Mouse (Mus musculus): ENCODE measurements around the gene Ms4a8a. TPM values are rescaled to one million over a fixed set of nuclear protein-coding genes. Genes with fewer than 3 reads are reported as not detected.

Gene Ms4a8a
- polyA plus RNA-seq, 1 experiment from 2014 or later: 7.7 TPM

GRCm38 (mm10) chr19:11053277-11053676, 27.6 kb downstream of the Ms4a8a start:
- H3K27me3 ChIP-seq (replicated peaks): no peaks in the 10 kb centered on the region
- H3K9ac ChIP-seq: no peak overlapping the region
- ATAC-seq (ENCODE audit: insufficient read depth, low FRiP score, low read depth): no peak
- no peak overlapping the region for H3K27ac ChIP-seq
- H3K9me3 ChIP-seq: no peaks in the 10 kb centered on the region
- no peaks in the 10 kb centered on the region for H3K36me3 ChIP-seq
- WGBS: 62% methylated on average over 3 of the region's 3 CpGs
- no peak overlapping the region for H3K4me2 ChIP-seq
- H3K4me1 ChIP-seq: no peaks in the 10 kb centered on the region
- no peak overlapping the region for H3K4me3 ChIP-seq (replicated peaks)

- Histone ChIP-seq H3K27ac (no peak overlapping the region), H3K4me2 (no peak overlapping the region), H3K27me3 (replicated peaks) (no peaks in the 10 kb centered on the region), H3K9me3 (no peaks in the 10 kb centered on the region), H3K36me3 (no peaks in the 10 kb centered on the region), H3K4me1 (no peaks in the 10 kb centered on the region), H3K9ac (no peak overlapping the region), H3K4me3 (replicated peaks) (no peak overlapping the region)
- no peak for ATAC-seq (ENCODE audit: insufficient read depth, low FRiP score, low read depth)
- WGBS: 49% methylated on average over 5 of the region's 5 CpGs
These were observed 28.0 kb downstream of the Ms4a8a start for GRCm38 (mm10) chr19:11052877-11053276.

GRCm38 (mm10) chr19:11050286-11050685, 30.6 kb downstream of the Ms4a8a start:
- Histone ChIP-seq H3K9me3 (no peaks in the 10 kb centered on the region), H3K36me3 (no peaks in the 10 kb centered on the region), H3K4me3 (replicated peaks) (no peak overlapping the region), H3K27me3 (replicated peaks) (no peaks in the 10 kb centered on the region), H3K9ac (no peak overlapping the region), H3K4me2 (no peak overlapping the region), H3K27ac (no peak overlapping the region), H3K4me1 (no peaks in the 10 kb centered on the region)
- ATAC-seq (ENCODE audit: insufficient read depth, low FRiP score, low read depth): no peak
- WGBS: 62% methylated on average over 2 of the region's 2 CpGs

DNA sequence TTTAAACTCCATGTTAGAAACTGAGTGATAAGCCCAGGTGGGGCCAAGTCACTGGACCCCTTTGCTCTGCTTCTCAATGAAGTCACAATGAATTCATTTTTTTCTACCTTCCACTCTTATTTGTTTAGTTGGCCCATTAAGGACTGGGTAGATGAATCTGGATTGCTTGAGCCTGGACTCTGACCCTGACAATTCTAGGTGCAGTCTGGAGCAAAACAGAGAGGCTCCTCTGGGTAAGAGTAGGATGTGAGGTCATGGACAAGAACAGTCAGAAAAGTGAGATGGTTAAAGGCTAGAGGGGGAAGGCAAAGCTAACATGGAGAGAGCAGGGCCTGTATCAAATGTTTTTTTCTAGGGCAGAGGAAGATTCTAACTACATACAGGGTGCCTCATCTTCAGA, 31.5 kb downstream of the Ms4a8a start:
- Histone ChIP-seq H3K4me2 (no peak overlapping the region), H3K4me3 (replicated peaks) (no peak overlapping the region), H3K36me3 (no peaks in the 10 kb centered on the region), H3K4me1 (no peaks in the 10 kb centered on the region), H3K9me3 (no peaks in the 10 kb centered on the region), H3K9ac (no peak overlapping the region), H3K27me3 (replicated peaks) (no peaks in the 10 kb centered on the region), H3K27ac (no peak overlapping the region)
- ATAC-seq (ENCODE audit: insufficient read depth, low FRiP score, low read depth): no peak

DNA sequence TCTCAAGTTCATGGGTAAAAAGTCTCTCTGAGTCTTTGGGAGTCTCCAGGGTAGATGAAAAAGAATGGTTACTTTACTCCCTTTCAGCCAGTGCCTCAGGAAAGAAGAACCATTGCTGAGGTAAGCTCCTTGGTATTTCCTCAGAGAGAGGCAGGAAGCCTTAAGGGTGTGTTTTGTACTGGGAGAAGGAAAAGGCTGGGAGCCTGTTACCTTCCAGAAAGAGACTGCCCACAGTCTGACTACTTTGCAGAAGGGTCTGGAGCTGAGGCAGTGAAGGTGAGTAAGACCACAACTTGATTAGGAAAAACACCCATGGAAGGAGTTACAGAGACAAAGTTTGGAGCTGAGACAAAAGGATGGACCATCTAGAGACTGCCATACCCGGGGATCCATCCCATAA, 32.4 kb downstream of the Ms4a8a start:
- H3K9me3 ChIP-seq: no peaks in the 10 kb centered on the region
- H3K9ac ChIP-seq: no peak overlapping the region
- ATAC-seq (ENCODE audit: insufficient read depth, low FRiP score, low read depth): no peak
- H3K36me3 ChIP-seq: no peaks in the 10 kb centered on the region
- H3K4me2 ChIP-seq: no peak overlapping the region
- H3K27ac ChIP-seq: no peak overlapping the region
- WGBS: 71% methylated on average over 1 of the region's 1 CpGs
- no peak overlapping the region for H3K4me3 ChIP-seq (replicated peaks)
- no peaks in the 10 kb centered on the region for H3K27me3 ChIP-seq (replicated peaks)
- H3K4me1 ChIP-seq: no peaks in the 10 kb centered on the region

- Histone ChIP-seq H3K4me3 (replicated peaks) (no peak overlapping the region), H3K27ac (no peak overlapping the region), H3K4me1 (no peaks in the 10 kb centered on the region), H3K9ac (no peak overlapping the region), H3K27me3 (replicated peaks) (no peaks in the 10 kb centered on the region), H3K36me3 (no peaks in the 10 kb centered on the region), H3K9me3 (no peaks in the 10 kb centered on the region), H3K4me2 (no peak overlapping the region)
- no peak for ATAC-seq (ENCODE audit: insufficient read depth, low FRiP score, low read depth)
- 65% methylated on average over 6 of the region's 6 CpGs for WGBS
These were observed 32.9 kb downstream of the Ms4a8a start for GRCm38 (mm10) chr19:11048009-11048408.

GRCm38 (mm10) chr19:11044996-11045711, 35.7 kb downstream of the Ms4a8a start:
- no peak overlapping the region for H3K9ac ChIP-seq

GRCm38 (mm10) chr19:11044671-11044995, 36.3 kb downstream of the Ms4a8a start:
- H3K4me3 ChIP-seq (replicated peaks): peak overlapping the region; percentile 36
- no peaks in the 10 kb centered on the region for H3K27me3 ChIP-seq (replicated peaks)
- no peak overlapping the region for H3K27ac ChIP-seq
- peak overlapping the region; percentile 58 for H3K4me2 ChIP-seq
- WGBS: 17% methylated on average over 5 of the region's 5 CpGs
- H3K4me1 ChIP-seq: no peaks in the 10 kb centered on the region
- no peaks in the 10 kb centered on the region for H3K9me3 ChIP-seq
- ATAC-seq (ENCODE audit: insufficient read depth, low FRiP score, low read depth): peak; percentile 72
- H3K36me3 ChIP-seq: no peaks in the 10 kb centered on the region
- H3K9ac ChIP-seq: no peak overlapping the region

More at GRCm38 (mm10) chr19:11044996-11045711, 35.7 kb downstream of the Ms4a8a start:
- Histone ChIP-seq H3K4me2 (peak overlapping the region; percentile 58), H3K4me3 (replicated peaks) (peak overlapping the region; percentile 36), H3K27me3 (replicated peaks) (no peaks in the 10 kb centered on the region), H3K9me3 (no peaks in the 10 kb centered on the region), H3K36me3 (no peaks in the 10 kb centered on the region), H3K4me1 (no peaks in the 10 kb centered on the region), H3K27ac (no peak overlapping the region)
- 8% methylated on average over 32 of the region's 40 CpGs for WGBS
- peak; percentile 98 for ATAC-seq (ENCODE audit: insufficient read depth, low FRiP score, low read depth)

DNA sequence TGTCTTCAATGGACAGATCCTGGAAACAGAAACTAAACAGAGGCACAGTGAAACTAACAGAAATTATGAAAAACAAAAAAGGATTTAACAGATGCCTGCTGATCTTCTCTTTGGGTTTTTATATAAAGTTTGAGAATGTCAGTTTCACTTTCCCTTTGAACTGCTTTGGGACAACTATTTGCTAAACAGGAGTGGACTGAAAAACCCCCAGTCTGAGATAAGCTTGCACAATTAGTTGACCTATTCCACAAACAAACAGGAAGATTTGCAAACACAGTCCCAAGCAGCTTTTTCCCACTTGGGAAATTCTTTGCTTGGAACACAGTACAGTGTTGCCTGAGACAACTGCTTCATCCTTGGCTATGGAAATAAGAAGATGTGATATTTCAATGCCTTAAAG, 43.3 kb downstream of the Ms4a8a start:
- Histone ChIP-seq H3K9ac (no peak overlapping the region), H3K27ac (no peak overlapping the region), H3K27me3 (replicated peaks) (no peaks in the 10 kb centered on the region), H3K9me3 (no peaks in the 10 kb centered on the region), H3K36me3 (no peaks in the 10 kb centered on the region), H3K4me2 (no peak overlapping the region), H3K4me3 (replicated peaks) (no peak overlapping the region), H3K4me1 (no peaks in the 10 kb centered on the region)
- ATAC-seq (ENCODE audit: insufficient read depth, low FRiP score, low read depth): no peak

- Histone ChIP-seq H3K9ac (no peak overlapping the region), H3K4me3 (replicated peaks) (no peak overlapping the region), H3K9me3 (no peaks in the 10 kb centered on the region), H3K27ac (no peak overlapping the region), H3K27me3 (replicated peaks) (no peaks in the 10 kb centered on the region), H3K36me3 (no peaks in the 10 kb centered on the region), H3K4me2 (no peak overlapping the region), H3K4me1 (no peaks in the 10 kb centered on the region)
- no peak for ATAC-seq (ENCODE audit: insufficient read depth, low FRiP score, low read depth)
These were observed 58.5 kb downstream of the Ms4a8a start for GRCm38 (mm10) chr19:11022382-11022781.

GRCm38 (mm10) chr19:11017891-11018290, 63.0 kb downstream of the Ms4a8a start, which contains the start of gene Ms4a18:
Gene Ms4a18, minus strand, starts transcription at chr19:11018031.
- WGBS: 77% methylated on average over 3 of the region's 3 CpGs
- Histone ChIP-seq H3K9ac (no peak within 1 kb of the TSS), H3K27ac (0 out of 2 replicates have a peak within 1 kb of the TSS, but pooled peaks have one; percentile 8), H3K9me3 (no peaks in the 10 kb centered on the region), H3K4me3 (replicated peaks) (no peak within 1 kb of the TSS), H3K4me2 (no peak within 1 kb of the TSS), H3K36me3 (no peaks in the 10 kb centered on the region), H3K27me3 (replicated peaks) (no peaks in the 10 kb centered on the region), H3K4me1 (no peaks in the 10 kb centered on the region)
- ATAC-seq (ENCODE audit: insufficient read depth, low FRiP score, low read depth): no peak

Measured in stomach, embryonic 15.5 days (tissue).